Comparison of ENCODE assay signal across 30 mouse cellular contexts in genomic region chr12:76524915-76525314, GRCm38 (mm10).
"Had no signal": no experiment of that assay in that cellular context is flagged by ENCODE, and none has a peak within 500 bp of the region (broad histone marks: within the 10 kb centered on the region; RNA-seq: fewer than 3 reads in every experiment).

No protein-coding gene starts in this region.

- H3K4me3 ChIP-seq: left cerebral cortex, adult 2 months; limb, embryonic 10.5 days; limb, embryonic 12.5 days; limb, embryonic 13.5 days; limb, embryonic 15.5 days; liver, embryonic 12.5 days; liver, embryonic 13.5 days; liver, embryonic 15.5 days; megakaryocyte, embryonic 14.5 days; midbrain, embryonic 10.5 days; midbrain, embryonic 12.5 days; midbrain, embryonic 13.5 days; midbrain, embryonic 15.5 days; myocyte; neural tube, embryonic 12.5 days had no signal

- H3K27me3 ChIP-seq: limb, embryonic 12.5 days; limb, embryonic 13.5 days; limb, embryonic 15.5 days; midbrain, embryonic 15.5 days; neural tube, embryonic 12.5 days had no signal

- H3K27ac ChIP-seq: left cerebral cortex, adult 2 months; limb, embryonic 10.5 days; limb, embryonic 12.5 days; limb, embryonic 13.5 days; limb, embryonic 15.5 days; liver, embryonic 12.5 days; liver, embryonic 13.5 days; liver, embryonic 14.5 days; liver, embryonic 15.5 days; macrophage; midbrain, embryonic 10.5 days; midbrain, embryonic 12.5 days; midbrain, embryonic 13.5 days; midbrain, embryonic 15.5 days; neural tube, embryonic 12.5 days had no signal

- H3K9ac ChIP-seq: limb, embryonic 12.5 days; limb, embryonic 13.5 days; limb, embryonic 15.5 days; liver, embryonic 12.5 days; liver, embryonic 13.5 days; liver, embryonic 14.5 days; liver, embryonic 15.5 days; liver, postnatal 0 days; midbrain, embryonic 12.5 days; midbrain, embryonic 13.5 days; midbrain, embryonic 15.5 days; neural tube, embryonic 12.5 days had no signal

- DNase-seq: layer of hippocampus, postnatal 36 days; left cerebral cortex, postnatal 4 days; liver; liver, embryonic 13.5 days; liver, postnatal 0 days; lung, postnatal 10 days; lung, postnatal 14 days; lung, postnatal 36 days; lung, postnatal 4 days; midbrain, embryonic 14.5 days had no signal

- H3K9me3 ChIP-seq: limb, embryonic 10.5 days; limb, embryonic 13.5 days; limb, embryonic 15.5 days; liver, embryonic 12.5 days; liver, embryonic 13.5 days; liver, embryonic 15.5 days; midbrain, embryonic 10.5 days; midbrain, embryonic 12.5 days; midbrain, embryonic 13.5 days; midbrain, embryonic 15.5 days; neural tube, embryonic 12.5 days had no signal

- H3K4me2 ChIP-seq: limb, embryonic 12.5 days; limb, embryonic 13.5 days; limb, embryonic 15.5 days; liver, embryonic 11.5 days; liver, embryonic 12.5 days; liver, embryonic 13.5 days; liver, embryonic 15.5 days; midbrain, embryonic 11.5 days; midbrain, embryonic 12.5 days; midbrain, embryonic 13.5 days; midbrain, embryonic 15.5 days; neural tube, embryonic 12.5 days had no signal

- ATAC-seq: liver, embryonic 12.5 days; liver, postnatal 0 days; lung, postnatal 0 days; midbrain, embryonic 13.5 days; midbrain, embryonic 15.5 days; midbrain, embryonic 16.5 days had no signal

- H3K4me1 ChIP-seq: limb, embryonic 12.5 days; limb, embryonic 15.5 days; midbrain, embryonic 10.5 days; midbrain, embryonic 12.5 days; midbrain, embryonic 13.5 days; midbrain, embryonic 15.5 days had no signal

- H3K36me3 ChIP-seq: limb, embryonic 10.5 days; limb, embryonic 12.5 days; limb, embryonic 13.5 days; limb, embryonic 15.5 days; liver, embryonic 12.5 days; liver, embryonic 13.5 days; liver, embryonic 15.5 days; midbrain, embryonic 10.5 days; midbrain, embryonic 12.5 days; midbrain, embryonic 13.5 days; midbrain, embryonic 15.5 days; neural tube, embryonic 12.5 days had no signal
